Mouse (Mus musculus) thymus, postnatal 0 days (tissue): ENCODE data around the gene Tnxb. TPM values are rescaled to one million over a fixed set of nuclear protein-coding genes. Genes with fewer than 3 reads are reported as not detected.
"Not testable (repeated sequence)": the region's sequence is repeated elsewhere in the genome, so short reads cannot be mapped to it uniquely, and the experiment has no call there.

Experiments
- DNase-seq: peaks from one replicate; pipeline ENCODE4 v3.0.0-alpha.2; 2015; ENCODE audit warnings: low spot score
- polyA plus RNA-seq: library from polyadenylated mRNA; unstranded; fragments of >200 nt; fragmentation: Nextera tagmentation; extraction: Ambion mirVana; gene quantifications from 2 replicates; pipeline ENCODE4 v1.2.1, GENCODE M21; 2015

The Tnxb gene
- polyA plus RNA-seq, 1 experiment from 2014 or later = 0.59 TPM

- no peak for DNase-seq
These were observed 13.4 kb downstream of the Tnxb start for GRCm38 (mm10) chr17:34683686-34684220.

- no peak for DNase-seq
These were observed 14.0 kb downstream of the Tnxb start for GRCm38 (mm10) chr17:34684253-34684893.

GRCm38 (mm10) chr17:34685120-34686110 is 15.1 kb downstream of the Tnxb start:
- DNase-seq = no peak

GRCm38 (mm10) chr17:34688889-34689288 is 18.6 kb downstream of the Tnxb start:
- no peak for DNase-seq

- no peak for DNase-seq
These were observed 20.1 kb downstream of the Tnxb start for GRCm38 (mm10) chr17:34690458-34690857.

- DNase-seq = no peak
These were observed 22.6 kb downstream of the Tnxb start for GRCm38 (mm10) chr17:34692906-34693305.

- no peak for DNase-seq
These were observed 29.5 kb downstream of the Tnxb start for GRCm38 (mm10) chr17:34699575-34700408.

GRCm38 (mm10) chr17:34700671-34701071 is 30.3 kb downstream of the Tnxb start:
- DNase-seq = no peak

- not testable (repeated sequence) for DNase-seq
These were observed 36.1 kb downstream of the Tnxb start for GRCm38 (mm10) chr17:34706476-34706875.

- peak; percentile 15 for DNase-seq
These were observed 42.6 kb downstream of the Tnxb start for GRCm38 (mm10) chr17:34712951-34713350.

- not testable (repeated sequence) for DNase-seq
These were observed 44.0 kb downstream of the Tnxb start for GRCm38 (mm10) chr17:34714181-34714907.

- DNase-seq = not testable (repeated sequence)
These were observed 44.6 kb downstream of the Tnxb start for GRCm38 (mm10) chr17:34714908-34715445.

- DNase-seq = not testable (repeated sequence)
These were observed 45.1 kb downstream of the Tnxb start for GRCm38 (mm10) chr17:34715451-34715850.

- DNase-seq = no peak
These were observed 45.9 kb downstream of the Tnxb start for GRCm38 (mm10) chr17:34716247-34716646.

GRCm38 (mm10) chr17:34717401-34717800 is 47.1 kb downstream of the Tnxb start:
- no peak for DNase-seq

- DNase-seq = not testable (repeated sequence)
These were observed 49.6 kb downstream of the Tnxb start for GRCm38 (mm10) chr17:34719886-34720285.

- not testable (repeated sequence) for DNase-seq
These were observed 51.9 kb downstream of the Tnxb start for GRCm38 (mm10) chr17:34722238-34722637.

- DNase-seq = no peak
These were observed 52.7 kb downstream of the Tnxb start for GRCm38 (mm10) chr17:34723066-34723465.

GRCm38 (mm10) chr17:34727887-34728286 is 57.6 kb downstream of the Tnxb start:
- no peak for DNase-seq

GRCm38 (mm10) chr17:34729155-34729554 is 58.8 kb downstream of the Tnxb start:
- not testable (repeated sequence) for DNase-seq
